Mouse (Mus musculus): ENCODE results near the gene Mecom.

- TF ChIP-seq CTCF (IDR thresholded peaks at IDR 0.05; ENCODE audit: borderline replicate concordance, insufficient read depth, low read depth, low read length), result no peak
- TF ChIP-seq POLR2A (IDR thresholded peaks at IDR 0.05; ENCODE audit: borderline replicate concordance, insufficient read depth, low read length), result no peak
These were observed 102.4 kb downstream of the Mecom start for GRCm38 (mm10) chr3:30445247-30445969.
